Mouse (Mus musculus) kidney, adult 9 months (tissue): ENCODE measurements around the gene Gm17606.
A peak's percentile ranks its signal among the peaks of the same experiment; 100 is the strongest.
"Not testable (repeated sequence)": the region's sequence is repeated elsewhere in the genome, so short reads cannot be mapped to it uniquely, and the experiment has no call there.

Source experiments
- DNase-seq: peaks from one replicate; pipeline ENCODE4 v3.0.0; 2022

The Gm17606 gene

DNA sequence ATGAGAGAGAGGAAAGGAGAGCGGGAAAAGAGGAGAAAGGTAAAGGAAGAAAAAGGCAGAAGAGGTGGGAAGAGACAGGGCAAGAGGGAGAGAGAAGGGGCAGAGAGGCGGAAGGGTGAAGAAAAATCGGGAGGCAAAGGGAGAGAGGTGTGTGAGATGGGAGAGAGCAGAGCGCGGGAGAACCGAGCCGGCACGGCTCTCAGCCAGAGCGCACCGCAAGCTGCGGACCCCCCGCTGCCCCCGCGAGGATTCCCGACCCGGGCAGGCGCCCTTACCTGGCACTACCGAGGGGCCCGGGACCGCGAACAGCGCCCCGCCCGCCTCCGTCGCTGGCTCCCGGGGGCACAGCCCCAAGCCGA lies at the start of gene Gm17606:
Gene Gm17606, plus strand, starts transcription at position 7 of the 359 bp plus-strand sequence.
- DNase-seq = no peak

DNA sequence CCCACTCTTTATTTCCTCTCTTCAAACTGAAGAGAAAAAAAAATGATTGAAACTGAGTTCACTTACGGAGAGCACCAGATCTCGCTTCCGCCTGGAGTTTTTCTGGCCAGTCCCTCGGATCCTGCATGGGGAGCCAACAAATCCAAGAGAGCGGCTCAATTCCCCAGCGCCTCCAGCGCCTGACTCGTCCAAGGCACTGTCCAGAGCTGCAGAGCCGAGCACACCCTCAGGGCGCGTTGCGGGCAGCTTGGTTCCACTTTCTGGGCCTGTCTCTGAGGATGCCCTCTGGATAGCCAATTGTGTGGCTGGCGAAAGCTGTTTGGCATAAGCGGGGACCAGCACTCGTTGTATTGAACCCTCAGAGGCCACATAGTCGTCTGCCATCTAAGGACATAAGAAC lies 49.7 kb upstream of the Gm17606 start:
- DNase-seq = no peak

DNA sequence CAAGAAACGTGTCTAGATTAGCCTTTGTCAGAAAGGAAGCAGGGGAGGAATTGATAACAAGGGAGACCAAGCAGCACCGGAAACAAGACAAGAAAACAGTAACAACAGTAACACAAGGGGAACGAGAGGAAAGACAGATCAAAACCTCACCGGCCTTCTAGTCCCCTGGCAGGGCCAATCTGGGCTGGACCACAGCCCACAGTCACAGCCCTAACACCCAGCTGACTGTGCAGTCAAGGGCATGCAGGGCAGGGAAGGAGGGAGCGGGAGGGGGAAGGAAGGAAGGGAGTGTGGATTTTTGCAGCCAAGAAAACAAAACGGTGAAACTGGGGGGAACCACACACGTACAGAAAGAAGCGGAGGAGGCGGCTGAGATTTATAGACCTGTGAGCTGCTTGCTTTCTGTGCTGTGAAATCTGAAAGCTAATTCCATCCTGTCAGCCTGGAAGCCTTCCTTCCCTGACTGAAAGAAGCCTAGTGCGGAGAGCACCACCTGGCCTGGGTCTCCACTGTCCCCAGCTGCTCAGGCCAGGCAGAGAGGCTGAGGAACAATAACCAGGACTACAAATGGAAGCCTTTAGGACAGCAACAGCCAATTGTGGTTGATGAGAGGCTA lies 48.3 kb upstream of the Gm17606 start:
- DNase-seq = peak; percentile 41

DNA sequence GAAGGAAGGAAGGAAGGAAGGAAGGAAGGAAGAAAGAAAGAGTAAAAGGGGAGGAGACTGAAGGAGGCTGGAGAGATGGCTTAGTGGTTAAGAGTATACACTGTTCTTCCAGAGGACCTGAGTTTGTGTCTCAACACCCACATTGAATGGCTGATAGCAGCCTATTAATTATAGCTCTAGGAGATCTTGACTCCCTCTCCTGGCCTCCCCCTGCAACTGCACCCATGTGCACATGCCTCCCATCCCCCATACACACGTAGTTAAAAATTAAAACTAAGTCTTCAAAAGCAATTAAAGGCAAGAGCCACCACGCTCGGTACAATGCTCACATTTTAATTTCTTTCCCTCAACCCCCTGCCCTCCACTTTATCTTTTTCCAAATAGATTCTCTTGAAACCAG lies 46.7 kb upstream of the Gm17606 start:
- DNase-seq = no peak

DNA sequence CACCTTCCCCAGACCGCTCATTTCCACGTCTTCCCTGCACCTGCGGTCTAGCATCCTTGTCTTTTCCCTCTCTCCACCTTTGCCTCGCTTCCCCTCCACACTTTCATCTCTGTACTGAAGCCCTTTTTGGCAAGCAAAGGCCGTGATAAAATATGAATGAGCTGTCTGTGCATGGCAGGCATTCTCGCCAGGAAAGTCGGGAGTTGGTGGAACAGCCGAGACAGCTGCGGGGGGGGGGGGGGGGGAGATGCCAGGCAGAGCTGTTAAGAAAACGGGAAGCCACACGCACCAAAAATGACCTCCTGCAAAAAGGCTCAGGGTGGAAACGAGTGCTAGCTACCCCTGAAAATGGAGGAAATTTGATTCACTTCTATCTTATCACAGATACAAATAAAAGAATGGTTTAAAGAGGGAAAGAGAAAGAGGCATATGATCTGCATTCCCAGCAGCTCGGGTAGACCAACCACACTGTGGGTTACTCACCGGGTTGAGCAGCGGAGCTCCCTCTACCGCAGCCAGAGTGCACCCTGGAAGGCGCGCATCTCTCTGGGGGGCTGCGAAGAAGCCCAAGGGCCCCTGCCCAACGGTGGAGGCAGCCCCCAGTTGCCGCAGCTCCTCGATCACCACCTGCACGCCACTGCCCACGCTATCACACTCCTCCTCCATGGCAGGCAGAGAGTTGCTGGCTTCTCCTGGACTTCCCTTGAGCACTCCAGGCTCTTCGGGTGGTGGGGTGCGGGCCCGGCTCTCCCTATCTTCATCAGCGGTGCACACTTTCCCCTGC lies 45.9 kb upstream of the Gm17606 start:
- DNase-seq = no peak

DNA sequence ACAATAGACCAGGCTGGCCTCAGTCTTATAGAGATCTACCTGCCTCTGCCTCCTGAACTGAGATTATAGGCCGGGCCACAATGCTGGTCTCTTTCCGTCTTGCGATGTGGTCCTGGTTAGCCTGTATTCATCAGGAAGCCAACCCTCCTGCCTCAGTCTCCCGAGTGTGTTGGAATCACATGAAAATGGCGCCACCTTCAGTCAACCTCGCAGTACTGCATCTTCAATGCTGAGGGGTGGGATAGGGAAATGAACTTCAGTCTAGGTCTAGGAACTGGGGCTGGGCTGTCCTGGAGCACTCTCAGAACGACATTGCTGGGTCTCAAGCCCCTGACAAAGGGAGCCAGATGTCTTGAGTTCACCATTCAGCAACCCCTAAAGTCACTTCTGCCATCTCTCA lies 43.7 kb upstream of the Gm17606 start:
- no peak for DNase-seq

DNA sequence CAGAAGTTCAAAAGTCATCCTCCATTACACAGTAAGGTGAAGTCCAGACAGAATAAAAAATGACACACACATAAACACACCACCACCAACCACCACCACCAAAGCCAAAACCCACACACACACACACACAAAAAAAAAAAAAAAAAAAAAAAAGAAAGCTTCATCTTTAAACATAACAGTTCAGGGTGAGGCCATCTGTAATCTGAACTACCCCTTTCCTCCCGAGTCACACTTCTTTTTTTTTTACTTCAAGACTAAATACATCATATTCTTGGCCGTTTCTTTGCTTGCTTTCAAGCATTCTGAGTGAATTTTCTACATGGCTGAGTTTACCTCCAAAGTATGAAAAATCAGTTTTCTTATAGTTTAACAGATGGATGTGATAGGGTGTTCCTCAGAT lies 39.2 kb upstream of the Gm17606 start:
- no peak for DNase-seq

DNA sequence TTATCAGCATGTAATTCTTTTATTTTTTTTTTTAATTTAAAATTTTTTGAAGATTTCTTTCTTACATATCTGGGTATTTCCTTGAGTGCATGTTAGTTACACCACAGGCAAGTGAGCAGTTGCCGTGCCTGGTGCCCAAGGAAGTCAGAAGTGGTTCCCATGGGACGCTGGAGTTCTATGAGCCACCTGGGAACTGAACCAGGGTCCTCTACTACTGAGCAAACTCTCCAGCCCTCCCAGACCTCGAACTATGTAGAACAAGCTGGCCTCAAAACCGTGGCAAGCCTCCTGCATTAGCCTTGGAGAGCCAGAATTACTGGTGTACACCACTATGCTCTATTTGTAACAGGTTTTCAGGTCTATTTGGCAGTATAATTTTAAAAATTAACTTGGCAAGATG lies 38.1 kb upstream of the Gm17606 start:
- no peak for DNase-seq

DNA sequence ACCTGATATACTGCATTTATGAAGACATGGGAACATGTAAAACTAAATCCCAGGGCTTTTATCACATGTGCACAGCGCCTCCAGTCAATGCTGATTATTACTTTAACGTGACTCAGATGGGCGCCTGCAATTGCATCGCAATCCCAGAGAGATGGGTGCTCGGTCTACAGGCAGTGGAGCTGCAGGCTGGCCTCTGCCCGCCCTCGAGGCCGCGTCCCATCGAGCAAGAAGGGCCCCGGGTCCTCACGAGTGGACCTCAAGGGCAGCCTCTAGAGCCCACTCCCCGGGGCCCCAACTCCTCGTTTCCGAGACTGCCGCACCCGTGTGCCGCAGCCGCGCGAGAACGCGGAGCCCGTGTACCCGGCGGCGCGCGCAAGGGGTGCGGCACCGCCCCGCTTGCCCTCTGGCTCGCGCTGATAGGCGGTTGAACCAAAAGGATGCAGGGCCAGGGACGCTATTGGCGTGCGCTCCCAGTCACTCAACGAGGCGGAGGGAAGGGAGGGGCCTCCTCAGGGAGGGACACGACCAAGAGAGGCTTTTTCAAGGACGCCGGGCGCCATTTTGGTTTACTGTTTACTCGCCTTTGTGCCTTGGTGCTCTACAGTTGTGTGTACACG lies 37.6 kb upstream of the Gm17606 start:
- DNase-seq = peak; percentile 97

DNA sequence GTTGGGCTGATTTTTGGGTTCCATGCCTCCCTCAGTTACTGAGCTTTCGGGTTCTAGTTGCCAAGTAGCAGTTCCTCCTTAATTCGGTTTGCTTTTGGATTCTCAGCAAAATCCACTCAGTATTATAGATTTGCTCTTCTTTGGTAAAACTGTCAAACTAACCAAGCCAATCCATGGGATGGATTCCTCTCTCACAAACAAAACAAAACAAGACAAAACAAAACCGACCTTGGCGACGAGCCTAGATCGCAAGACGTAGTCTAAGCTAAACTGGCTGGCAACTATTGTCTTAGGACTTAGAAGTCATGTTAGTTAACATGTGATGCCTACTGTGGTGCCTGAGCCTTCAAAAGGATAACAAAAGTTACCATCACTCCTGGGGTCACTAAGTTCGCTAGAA lies 37.1 kb upstream of the Gm17606 start:
- no peak for DNase-seq

DNA sequence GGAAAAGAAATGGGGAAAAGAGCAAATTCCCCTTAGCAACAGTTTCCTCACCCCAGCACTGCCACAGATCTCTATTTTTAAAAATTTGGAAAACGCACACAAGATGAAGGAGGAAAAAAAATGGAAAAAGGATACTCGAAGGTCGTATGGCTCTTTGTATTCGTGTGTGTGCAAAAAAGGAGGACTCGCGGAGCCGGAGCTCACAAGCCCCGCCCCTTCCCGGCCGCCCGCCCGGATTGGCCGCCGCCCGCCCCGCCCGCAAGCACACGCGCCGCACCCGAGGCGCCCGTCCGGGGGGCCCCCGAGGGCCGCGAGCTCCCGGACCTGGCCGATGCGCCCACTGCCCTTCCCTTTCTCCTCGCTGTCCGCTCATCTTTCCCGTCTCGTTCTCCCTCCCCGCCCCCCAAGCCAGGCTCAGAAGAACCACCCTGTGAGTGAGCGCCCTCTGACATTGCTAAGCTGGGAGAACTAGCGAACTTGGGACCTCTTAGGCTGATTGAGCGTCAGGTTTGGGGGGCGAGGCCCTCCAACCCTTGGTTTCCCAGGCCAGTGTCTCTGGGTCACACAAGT lies 34.9 kb upstream of the Gm17606 start, which contains the start of gene 4931414P19Rik:
Gene 4931414P19Rik, minus strand, starts transcription at position 242 of the 570 bp plus-strand sequence.
- DNase-seq = peak; percentile 76

DNA sequence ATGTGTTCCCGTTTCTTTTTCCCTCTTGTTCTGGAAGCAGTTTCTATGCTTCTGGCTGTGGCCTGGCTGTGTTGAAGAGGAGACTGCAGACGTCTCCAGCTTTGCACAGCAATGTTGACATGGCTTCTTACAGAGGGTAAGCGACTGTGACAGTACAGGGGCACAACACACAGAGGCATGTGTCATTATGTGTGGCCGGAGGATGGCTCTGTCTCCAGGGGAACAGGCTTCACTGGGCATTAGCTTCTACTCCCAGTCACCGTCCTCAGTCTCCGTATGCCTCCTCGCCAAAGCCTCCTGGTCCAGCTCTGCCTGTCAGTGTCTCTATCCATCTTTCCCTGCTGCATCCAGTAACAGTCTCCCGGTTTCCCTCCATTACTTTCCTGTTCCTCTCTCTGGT lies 33.5 kb upstream of the Gm17606 start:
- DNase-seq = no peak

DNA sequence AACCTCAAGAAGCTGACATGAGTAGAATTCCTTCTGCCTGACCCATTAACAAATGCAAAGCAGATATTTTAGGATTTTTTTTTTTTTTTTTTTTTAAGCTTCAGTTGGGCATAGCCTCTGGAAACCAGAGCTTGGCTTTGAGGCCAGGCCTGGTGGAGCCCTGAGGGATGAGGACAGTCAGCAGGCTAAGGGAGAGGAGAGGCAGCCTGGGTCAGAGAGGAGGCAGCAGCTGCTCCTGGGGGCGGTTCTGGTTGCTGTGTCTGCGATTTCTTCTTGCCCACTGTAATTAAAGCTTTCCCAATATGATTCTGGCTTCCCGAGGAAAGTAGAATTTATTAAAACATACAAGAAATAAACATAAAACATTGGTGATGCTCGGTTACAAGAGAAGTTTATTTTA lies 31.5 kb upstream of the Gm17606 start:
- DNase-seq = no peak

DNA sequence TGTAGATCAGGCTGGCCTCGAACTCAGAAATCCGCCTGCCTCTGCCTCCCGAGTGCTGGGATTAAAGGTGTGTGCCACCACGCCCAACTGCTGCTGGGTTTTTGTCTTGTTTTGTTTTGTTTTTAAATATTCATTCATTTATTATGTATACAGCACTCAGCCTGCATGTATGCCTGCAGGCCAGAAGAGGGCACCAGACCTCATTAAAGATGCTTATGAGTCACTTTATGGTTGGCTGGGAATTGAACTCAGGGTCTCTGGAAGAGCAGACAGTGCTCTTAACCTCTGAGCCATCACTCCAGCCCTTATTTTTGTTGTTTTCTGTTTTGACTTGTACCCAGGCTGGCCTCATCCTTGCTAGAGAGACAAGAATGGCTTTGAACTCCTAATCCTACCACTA lies 30.8 kb upstream of the Gm17606 start:
- peak; percentile 33 for DNase-seq

DNA sequence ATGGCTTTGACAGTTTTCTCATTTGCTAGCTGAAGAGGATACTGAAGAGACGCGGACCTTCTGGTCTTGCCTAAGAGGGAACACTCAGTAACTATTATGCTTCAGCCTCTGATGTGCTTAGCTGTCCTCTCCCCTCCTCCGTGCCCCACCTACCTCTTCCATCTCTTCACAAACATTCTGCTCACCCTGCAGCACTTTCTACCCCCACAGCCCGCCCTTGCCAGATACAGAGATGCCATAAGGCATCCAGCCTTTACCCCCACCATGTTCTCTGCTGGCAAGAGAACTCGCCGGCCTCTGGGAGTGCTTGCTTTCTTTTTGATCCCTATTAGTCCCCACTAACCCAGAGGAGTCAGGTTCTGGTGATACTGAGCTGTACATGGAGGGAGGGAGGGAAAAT lies 30.1 kb upstream of the Gm17606 start:
- DNase-seq = no peak

DNA sequence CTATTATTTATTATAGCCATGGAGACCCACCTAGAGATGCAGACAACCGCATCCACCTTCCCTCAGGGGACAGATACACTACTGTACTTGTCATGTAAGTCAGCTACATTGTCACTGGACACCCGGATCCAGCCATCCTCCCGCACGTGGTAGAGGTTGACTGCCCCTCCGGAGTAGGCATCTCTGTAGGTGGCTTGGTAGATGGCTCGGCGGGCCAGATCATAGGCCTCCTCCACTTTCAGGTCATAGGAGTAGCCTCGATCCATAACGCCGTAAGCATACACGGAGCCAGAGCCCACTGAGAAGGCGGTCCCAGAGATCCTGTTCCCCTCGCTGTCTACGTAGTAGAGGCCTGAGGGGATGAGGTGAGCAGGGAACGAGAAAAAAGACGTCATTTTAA lies 26.6 kb upstream of the Gm17606 start:
- not testable (repeated sequence) for DNase-seq

DNA sequence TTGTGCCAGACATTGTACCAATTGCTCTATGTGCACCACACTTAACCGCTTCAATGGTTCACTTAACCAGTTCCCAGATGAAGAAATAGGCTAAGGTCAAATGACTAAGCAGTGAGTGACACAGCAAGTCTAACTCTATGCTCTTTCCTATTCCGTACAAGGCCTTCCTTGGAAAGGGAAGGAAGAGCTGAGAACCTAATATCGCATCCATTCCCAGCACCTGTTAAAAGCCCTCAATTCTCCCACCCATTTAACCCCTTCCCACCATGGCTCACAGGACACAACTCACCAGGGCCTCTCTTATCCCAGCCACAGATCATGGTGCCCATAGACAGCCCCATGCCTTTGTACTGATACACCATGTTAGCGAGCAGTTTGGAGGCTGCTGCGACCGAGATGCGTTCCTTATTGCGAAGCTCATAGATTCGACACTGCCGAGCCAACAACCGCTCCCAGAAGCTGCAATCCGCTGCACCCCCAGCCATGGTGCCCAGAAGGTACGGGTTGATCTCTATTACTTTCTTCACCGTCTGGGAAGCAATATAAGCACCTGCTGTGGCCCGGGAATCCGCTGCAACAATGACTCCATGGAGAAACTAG lies 24.4 kb upstream of the Gm17606 start:
- DNase-seq = peak; percentile 27

DNA sequence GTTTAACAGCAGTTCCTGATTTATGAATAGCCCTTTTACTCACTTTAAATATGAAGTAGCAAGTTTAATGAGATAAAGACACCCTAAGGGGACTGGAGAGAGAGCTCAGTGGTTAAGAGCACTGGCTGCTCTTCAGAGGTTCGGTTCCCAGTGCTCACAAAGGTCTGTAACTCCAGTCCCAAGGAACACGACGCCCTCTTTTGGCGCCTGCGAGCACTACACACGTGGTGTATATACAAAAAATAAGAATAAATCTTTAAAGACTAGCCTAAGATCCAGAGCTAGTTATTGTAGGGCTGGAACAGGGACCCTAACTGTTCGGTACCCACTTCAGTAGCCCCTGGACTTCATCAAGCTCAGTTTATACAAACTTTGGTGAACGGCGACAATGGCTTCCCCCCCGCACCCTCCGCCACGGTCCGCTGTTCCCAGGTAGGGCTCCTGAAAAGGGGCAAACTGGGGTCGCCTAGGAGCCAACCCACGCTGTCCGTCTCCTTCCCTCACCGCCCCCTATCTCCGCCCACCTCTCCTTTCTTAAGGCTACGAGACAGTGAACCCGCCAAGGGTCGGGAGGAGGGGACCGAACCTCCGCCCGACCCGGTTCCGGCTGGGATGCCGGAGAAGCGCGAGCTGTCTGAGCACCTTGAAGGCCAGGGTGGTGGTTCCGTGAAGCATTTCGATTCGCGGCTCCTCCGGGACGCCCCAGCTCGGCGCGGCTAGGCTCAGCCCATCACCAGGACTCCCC lies 23.4 kb upstream of the Gm17606 start:
- peak; percentile 26 for DNase-seq

DNA sequence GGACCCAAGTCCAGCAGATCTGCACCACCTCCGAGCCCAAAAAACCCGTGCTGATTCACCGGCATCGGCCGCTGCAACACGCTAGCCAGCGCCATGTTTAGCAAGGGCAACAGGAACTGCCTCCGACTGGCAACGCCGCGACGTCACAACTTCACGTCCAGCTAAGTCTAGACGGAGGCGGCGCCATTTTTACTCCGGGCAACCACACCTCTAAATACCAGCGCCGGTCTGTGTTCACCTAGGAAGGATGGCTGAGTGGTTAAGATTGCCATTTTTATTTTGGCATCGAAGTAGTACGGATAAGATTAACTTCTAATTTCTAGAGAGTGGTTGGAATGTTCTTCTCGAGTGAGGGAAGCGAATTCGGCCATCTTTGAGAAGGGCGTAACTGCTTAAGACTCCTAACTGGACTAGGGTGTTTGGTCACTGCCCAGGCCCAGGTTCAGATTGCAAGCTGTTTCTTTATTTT lies 22.8 kb upstream of the Gm17606 start, which contains the start of gene Psmb5:
Gene Psmb5, minus strand, starts transcription at position 126 of the 469 bp plus-strand sequence.
- DNase-seq = peak; percentile 93

DNA sequence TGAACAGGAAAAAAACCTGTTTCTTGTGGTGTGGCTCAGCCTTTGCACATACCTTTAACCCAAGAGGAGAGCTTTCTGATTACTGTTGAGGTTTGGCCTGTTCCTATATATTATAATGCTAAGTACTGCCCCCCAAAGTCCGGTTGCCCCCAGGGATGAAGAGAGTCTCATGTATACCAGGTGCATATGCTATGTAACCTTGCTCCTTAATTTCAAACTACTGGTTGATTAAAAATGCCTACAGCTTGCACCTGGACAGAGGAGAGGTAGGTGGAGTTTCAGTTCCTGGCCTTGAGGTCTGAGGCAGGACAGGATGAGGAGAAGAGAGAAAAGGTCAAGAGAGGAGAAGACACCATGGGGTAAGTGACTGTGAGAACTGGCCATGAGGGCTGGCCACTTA lies 19.6 kb upstream of the Gm17606 start, which contains the start of gene Psmb11:
Gene Psmb11, plus strand, starts transcription at position 301 of the 400 bp plus-strand sequence.
- no peak for DNase-seq

DNA sequence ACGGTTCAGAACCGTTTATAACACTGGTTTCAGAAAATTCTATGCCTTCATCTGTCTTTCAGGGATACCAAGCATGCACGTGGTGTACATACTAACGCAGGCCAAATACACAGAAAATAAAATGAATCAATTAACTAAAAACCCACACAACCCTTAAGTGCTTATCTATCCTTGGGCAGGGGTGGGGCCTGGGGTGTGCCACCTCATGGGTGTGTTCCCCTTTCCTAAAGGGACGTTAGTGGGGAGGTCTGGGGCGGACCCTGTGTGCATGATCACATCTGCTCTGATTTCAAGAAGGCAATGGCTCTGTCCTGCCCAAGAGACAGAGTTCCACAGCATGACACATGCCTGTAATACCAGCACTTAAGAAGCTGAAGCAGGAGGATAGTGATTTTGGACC lies 17.4 kb upstream of the Gm17606 start:
- DNase-seq = no peak

DNA sequence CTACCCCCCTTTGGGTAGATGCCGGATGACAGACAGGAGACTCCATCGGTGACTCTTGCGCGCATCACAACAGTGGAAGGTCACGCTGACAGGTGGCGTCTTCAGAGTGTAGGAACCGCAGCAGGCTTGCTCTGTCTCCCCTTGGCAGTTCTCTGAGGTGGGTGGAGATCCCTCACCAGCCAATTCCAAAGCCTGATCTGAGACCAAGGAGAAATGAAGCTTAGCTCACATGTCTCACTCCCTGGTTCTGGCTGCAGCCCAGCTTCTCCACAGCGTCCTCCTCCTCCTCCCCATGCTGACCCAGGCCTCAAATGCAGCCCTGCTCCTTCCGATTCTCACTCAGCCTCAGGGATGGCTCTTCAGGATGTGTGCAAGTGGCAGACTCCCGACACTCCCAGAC lies 15.8 kb upstream of the Gm17606 start:
- DNase-seq = no peak
